Mouse (Mus musculus) testis, adult 2 months (tissue): ENCODE data around the gene Mettl4.

ENCODE experiments used
- CTCF ChIP-seq: fragments of 200-500 bp; IDR thresholded peaks from 2 replicates; pipeline ENCODE4 v1.5.1; 2012; ENCODE audit warnings: low read depth, mild to moderate bottlenecking, inconsistent platforms, low read length, moderate library complexity; ENCODE audit not compliant: control insufficient read depth, insufficient read depth, insufficient replicate concordance
- POLR2A ChIP-seq: fragments of 200-500 bp; IDR thresholded peaks from 2 replicates; pipeline ENCODE4 v1.6.1; 2012; ENCODE audit warnings: low read depth, mild to moderate bottlenecking, inconsistent platforms, low read length, moderate library complexity; ENCODE audit not compliant: control insufficient read depth

DNA sequence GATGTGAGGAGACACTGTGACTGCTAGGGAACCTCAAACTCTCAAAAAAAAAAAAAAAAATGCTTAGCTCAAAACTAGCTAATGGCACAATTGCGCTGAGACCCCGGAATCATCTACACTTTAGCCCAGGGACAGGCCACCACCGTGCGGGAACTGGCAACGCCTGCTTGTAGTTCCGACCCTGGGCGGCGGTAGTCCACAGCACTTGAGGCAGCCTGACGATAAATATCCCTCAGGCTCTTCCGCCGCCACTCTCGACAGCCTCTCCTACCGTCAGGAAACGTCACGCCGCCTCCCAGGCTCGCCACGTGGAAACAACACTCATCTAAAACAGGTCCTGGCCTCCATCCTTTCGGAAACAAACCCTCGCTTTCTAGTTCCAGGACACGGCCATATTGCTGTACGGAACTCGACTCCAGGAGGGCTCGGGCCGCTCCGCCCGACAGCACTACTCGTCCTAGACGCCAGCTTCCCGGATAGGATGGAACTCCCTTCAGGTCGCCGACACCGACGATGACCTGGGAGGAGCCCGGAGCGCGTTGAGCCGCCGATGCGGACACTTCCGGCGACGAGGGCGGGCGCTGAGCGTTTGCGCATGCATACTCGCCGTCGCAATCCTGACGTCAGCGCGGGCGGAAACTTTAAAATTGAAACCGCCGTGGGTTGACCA lies at the start of gene Mettl4:
- no peak for TF ChIP-seq CTCF
- TF ChIP-seq POLR2A = peak; percentile 61
